Mouse (Mus musculus) myocyte (in vitro differentiated cells): Measurements from ENCODE around the gene Tmem243.

Experiments
- CEBPB ChIP-seq: IDR thresholded peaks from 2 replicates; pipeline ENCODE4 v1.6.1; 2011; ENCODE audit warnings: mild to moderate bottlenecking, moderate library complexity; ENCODE audit not compliant: poor library complexity, insufficient read depth, severe bottlenecking
- E2F4 ChIP-seq: IDR thresholded peaks from one replicate; pipeline ENCODE4 v1.6.1; 2011; ENCODE audit warnings: mild to moderate bottlenecking, control low read depth, moderate library complexity; ENCODE audit not compliant: insufficient read depth
- MAX ChIP-seq: IDR thresholded peaks from one replicate; pipeline ENCODE4 v1.6.1; 2011; ENCODE audit warnings: low read depth, mild to moderate bottlenecking, control low read depth
- MYOD1 ChIP-seq, 3 experiments: IDR thresholded peaks; one replicate each; pipeline ENCODE4 v1.6.1; 2011; ENCODE audit warnings: control low read depth in 2 of 3, low read depth in 2 of 3, mild to moderate bottlenecking in 2 of 3, moderate library complexity in 1 of 3; ENCODE audit not compliant: insufficient read length in 2 of 3, control insufficient read depth in 1 of 3
- MYOG ChIP-seq, 3 experiments: IDR thresholded peaks; one replicate each; pipeline ENCODE4 v1.6.1; 2011; ENCODE audit warnings: control low read depth in 2 of 3, low read depth in 2 of 3, mild to moderate bottlenecking in 2 of 3; ENCODE audit not compliant: insufficient read length in 2 of 3, control insufficient read depth in 1 of 3, insufficient read depth in 1 of 3
- POLR2A ChIP-seq: IDR thresholded peaks from one replicate; pipeline ENCODE4 v1.6.1; 2011; ENCODE audit warnings: low read depth, mild to moderate bottlenecking, control low read depth, moderate library complexity; ENCODE audit not compliant: insufficient read length
- POLR2AphosphoS2 ChIP-seq: IDR thresholded peaks from one replicate; pipeline ENCODE4 v1.6.1; 2011; ENCODE audit warnings: low read depth, control low read depth; ENCODE audit not compliant: insufficient read length
- REST ChIP-seq: IDR thresholded peaks from one replicate; pipeline ENCODE4 v1.6.1; 2011; ENCODE audit warnings: mild to moderate bottlenecking, control low read depth, moderate library complexity; ENCODE audit not compliant: insufficient read depth, insufficient read length
- SRF ChIP-seq: IDR thresholded peaks from one replicate; pipeline ENCODE4 v1.6.1; 2011; ENCODE audit warnings: low read depth; ENCODE audit not compliant: control insufficient read depth, insufficient read length
- TCF12 ChIP-seq: IDR thresholded peaks from one replicate; pipeline ENCODE4 v1.6.1; 2011; ENCODE audit warnings: mild to moderate bottlenecking, control low read depth; ENCODE audit not compliant: poor library complexity, insufficient read depth, severe bottlenecking
- TCF3 ChIP-seq: IDR thresholded peaks from one replicate; pipeline ENCODE4 v1.6.1; 2011; ENCODE audit warnings: low read depth, control low read depth; ENCODE audit not compliant: insufficient read length
- USF1 ChIP-seq: IDR thresholded peaks from one replicate; pipeline ENCODE4 v1.6.1; 2011; ENCODE audit warnings: low read depth, mild to moderate bottlenecking, control low read depth, moderate library complexity

DNA sequence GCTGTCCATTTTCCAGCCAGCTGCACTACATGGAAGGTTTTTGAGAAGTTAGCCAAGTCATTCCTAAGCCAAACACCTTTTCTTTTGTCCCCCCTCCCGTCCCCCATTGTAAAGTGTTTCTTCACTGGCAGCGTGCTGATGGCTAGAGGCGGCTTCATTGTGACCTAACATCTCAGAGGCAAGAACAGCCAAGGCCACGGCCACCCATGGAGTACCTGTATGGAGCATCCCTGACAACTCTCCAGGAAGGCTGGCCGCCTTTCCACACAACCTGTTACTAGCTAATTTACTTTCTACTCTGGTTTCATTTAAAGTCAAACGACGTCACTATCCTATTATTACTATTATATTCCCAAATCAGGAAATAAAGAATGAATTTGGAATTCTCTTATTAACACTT is 31.3 kb downstream of the Tmem243 start:
- no peak for TF ChIP-seq POLR2A
- no peak for TF ChIP-seq USF1
- no peak for TF ChIP-seq MYOD1 (IDR thresholded peaks at IDR 0.05; ENCODE audit: control insufficient read depth in 1 of 3, insufficient read length in 2 of 3, low read depth in 2 of 3)
- no peak for TF ChIP-seq MAX
- no peak for TF ChIP-seq CEBPB
- TF ChIP-seq E2F4: no peak
- no peak for TF ChIP-seq SRF
- no peak for TF ChIP-seq TCF12
- TF ChIP-seq REST: no peak
- no peak for TF ChIP-seq POLR2AphosphoS2
- TF ChIP-seq TCF3: no peak
- TF ChIP-seq MYOG (IDR thresholded peaks at IDR 0.05; ENCODE audit: control insufficient read depth in 1 of 3, insufficient read depth in 1 of 3, insufficient read length in 2 of 3, low read depth in 2 of 3): no peak
